Mouse (Mus musculus): ENCODE measurements around the gene Fut8.
"Not testable (repeated sequence)": the region's sequence is repeated elsewhere in the genome, so short reads cannot be mapped to it uniquely, and the experiment has no call there.

Fut8 gene

DNA sequence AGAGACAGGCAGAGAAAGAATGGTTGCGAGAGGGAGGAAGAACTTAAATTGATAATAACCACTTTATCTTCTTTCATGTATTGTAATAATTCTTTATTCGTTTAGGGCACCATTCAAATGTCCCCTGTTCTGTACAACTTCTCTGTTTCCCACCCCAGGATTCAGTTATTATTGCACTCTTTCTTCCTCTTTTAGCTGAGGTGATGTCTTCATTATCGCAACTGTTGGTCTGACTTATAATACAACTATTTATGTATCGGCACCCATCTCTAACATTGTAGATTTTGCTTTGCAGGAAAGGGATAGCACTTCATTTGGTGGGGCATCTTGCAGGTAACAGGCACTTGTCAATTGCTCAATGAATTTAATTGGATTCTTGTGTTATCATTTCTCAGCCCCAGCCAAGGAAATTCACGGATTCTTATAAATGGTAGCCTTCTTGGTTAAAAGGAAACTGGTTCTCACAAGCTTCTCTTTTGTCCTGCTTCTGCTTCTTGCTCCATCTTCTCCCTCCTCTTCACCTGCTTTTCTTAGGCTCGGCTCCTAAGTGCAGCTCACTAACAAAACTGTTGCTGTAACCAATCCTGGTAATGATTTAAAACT lies 15.6 kb upstream of the Fut8 start:
- no peak for DNase-seq (ENCODE audit: low read depth, low spot score)

DNA sequence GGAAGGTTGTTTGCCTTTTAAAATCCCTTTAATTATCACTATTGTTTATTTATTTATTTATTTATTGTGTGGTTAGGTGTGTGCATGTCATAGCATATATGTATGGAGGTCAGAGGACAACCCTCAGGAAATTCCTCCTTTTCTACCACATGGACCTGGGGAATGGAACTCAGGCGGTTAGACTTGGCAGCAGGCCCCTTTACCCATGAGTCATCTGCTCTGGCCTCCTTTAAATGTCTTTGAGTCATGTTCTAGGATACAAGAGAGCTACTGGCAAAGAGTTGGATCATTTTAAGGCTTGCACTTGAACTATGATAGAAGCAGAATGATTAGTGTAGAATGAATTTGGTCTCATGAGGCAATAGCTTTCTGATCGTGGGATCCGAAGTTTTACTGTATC lies 14.3 kb upstream of the Fut8 start:
- no peak for DNase-seq (ENCODE audit: low read depth, low spot score)

DNA sequence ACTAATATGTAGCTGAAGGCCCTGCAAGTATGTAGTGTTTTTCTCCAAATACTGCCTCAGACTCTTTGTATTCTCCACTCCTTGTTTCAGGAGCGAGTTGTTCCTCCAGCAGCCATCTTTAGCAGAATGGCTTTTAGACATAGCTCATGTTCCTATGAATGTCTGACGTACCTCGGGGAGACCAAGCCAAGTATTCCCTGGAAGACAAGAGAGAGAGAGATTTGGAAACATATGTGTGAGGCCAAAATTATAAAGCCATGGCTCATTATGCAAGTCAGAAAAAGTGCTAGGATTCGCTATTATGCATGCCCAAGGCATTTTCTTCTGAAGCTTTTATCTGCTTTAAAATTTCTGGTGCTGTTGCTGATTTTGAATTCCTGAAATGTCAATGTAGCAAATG lies 13.8 kb upstream of the Fut8 start:
- DNase-seq (ENCODE audit: low read depth, low spot score), result no peak

DNA sequence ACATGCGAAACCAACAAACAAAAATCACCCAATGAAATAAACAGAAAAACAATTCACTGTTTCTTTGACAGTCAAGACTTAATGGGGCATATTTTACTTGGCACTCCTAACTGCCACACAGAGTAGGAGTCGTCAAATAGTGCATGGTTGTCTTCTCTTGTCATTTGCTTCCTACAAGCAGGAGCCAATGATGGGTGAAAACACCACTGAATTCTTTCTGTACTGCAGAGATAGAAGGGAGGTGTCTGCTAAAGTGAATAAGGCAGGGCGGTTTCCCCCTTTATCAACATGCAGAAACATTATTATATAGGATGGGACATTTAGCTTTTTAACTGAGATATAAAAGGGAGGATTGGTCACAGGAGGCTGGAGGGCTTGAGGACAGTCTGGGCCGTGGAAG lies 13.0 kb upstream of the Fut8 start:
- no peak for DNase-seq (ENCODE audit: low read depth, low spot score)

DNA sequence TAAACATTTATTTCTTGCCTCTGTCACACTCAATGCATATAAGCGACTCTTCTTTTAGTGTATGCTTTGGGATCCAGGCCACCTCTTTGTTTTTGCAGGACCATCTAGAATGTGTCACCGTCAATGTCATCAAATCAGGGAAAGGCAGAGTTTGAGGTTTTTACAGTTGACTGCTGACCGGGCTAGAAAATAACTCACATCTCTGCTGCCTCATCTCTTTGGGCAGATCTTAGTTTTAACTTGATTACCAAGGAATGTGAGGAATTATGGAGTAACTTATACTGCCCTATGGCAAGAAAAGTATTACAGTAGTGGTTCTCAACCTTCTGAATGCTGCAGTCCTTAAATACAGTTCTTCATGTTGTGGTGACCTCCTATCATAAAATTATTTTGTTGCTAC lies 12.2 kb upstream of the Fut8 start:
- no peak for DNase-seq (ENCODE audit: low read depth, low spot score)

DNA sequence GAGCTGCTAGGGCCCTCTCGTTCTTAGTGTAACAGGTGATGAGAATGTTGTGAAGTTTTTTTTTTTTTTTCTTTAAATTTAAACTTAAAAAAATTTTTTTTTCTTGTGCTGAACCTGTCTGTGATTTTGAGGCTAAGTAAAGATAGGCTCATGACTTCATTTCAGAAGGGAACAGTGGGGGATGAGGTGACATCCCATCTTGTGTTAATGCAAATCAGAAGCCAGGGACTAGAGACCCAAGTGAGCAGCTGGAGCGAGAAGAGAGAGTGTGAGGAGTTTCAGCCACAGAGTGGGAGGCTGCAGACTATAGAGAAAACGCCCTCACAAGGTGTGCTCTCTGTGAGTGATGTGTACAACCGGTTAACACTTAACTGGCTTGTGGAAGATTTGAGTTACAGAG lies 2.0 kb upstream of the Fut8 start:
- peak; percentile 66 for DNase-seq (ENCODE audit: low read depth, low spot score)

DNA sequence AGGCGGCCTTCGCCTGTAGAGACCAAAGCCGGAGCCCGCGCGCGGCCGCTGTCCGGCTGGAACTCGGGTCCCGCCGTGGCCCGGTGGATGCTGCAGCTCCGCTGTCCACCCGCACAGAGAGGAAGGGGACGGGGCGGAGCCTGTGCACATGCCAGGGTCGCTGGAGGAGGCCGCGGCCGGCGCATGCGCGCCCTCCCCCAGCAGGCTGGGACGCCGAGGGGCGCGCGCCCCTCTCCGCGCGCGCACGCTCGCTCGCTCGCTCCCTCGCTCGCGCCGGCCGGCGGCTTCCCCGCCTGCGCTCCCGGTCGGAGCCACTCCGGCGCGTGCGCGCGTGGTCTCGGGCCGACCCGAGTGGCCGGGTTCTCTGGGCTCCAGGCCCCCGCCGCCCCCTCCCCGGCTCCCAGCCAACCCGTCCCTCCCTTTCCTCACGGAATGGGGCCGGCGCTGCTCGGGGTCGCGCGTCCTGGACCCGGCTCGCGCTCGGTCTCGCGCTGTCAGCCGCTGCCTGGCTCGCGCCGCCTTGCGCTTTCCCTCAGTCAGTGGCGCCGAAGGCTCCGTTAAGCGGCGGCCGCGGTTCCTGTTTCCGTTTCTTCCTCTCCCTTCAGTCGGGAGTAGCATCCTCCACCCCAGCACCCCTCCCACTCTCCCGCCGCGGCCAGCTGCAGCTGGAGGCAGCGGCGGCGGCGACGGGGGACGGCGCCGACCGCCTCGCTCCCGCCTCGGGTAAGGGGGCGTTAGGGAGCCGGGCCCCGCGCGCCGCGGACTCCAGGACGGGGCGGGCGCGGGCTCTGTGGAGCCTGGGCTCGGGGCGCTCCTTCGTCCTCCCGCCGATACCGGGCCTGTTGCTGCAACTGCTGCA lies 835 bp downstream of the Fut8 start:
- DNase-seq (ENCODE audit: low read depth, low spot score), result peak; percentile 95

DNA sequence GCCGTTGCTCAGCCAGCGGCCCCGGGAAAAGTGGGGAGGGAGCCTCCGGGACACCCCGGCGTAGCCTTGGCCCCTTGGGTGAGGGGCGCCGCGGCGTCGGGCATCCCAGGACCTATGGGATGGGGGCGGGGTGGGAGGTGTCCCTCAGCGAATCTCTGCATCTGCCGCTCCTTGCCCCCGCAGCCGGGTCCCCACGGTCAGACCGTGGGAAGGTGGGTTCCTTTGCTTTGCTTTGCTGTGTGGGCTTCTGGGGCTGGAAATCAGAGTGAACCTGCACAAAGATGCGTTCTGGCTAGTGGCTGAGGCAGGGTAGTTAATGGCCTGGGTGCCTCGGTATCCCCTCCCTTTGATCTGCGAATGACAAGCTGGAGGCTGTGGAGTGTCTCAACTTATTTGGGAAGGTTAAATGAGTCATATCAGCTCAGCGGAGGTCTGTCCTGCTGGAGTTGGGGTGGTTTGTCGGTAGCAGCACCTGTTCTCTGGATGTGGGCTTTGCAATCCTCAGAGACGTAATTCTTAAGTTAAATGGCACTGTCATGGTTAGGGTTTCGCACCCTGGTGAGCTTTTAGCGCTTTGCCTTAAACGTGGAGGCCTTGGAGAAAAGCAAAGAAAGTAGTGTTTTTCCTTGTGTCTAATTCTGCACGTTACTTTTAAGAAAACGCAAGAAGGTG lies 1.6 kb downstream of the Fut8 start:
- peak; percentile 77 for DNase-seq (ENCODE audit: low read depth, low spot score)

DNA sequence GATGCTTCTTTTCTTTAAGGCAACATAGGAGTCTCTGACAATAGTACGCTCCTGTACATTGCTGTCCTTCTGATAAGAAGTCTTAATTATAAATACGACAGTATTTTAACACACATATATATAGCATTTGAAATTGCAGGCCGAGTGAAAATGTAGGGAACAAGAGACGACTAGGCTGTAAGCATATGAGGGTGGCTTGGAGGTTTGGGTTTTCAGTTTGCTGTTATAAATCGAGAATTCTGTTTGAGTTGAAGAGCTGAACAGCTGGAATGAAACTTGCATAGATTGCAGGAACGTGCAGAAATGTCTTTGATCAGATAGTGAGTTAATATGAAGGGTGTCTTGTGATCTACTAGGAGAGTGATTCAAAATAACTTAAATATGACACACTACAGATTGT lies 2.4 kb downstream of the Fut8 start:
- DNase-seq (ENCODE audit: low read depth, low spot score), result peak; percentile 64

DNA sequence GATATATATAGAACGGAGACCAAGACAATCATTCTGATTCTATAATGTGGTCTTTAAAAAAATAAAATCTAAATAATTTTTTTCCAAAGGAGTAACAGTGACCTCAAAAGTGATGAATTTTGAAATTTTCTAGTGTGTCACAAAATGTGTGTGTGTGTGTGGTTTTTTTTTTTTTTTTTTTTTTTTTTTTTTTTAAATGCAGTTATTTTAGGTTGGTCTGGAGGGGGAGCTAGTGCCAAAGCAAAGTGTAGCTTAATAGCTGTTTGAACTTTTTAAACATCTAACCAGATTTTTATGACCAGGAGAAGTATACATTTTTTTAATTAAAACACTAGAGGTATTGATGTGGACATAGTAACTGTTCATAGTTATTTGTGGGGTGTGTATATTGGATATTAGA lies 2.9 kb downstream of the Fut8 start:
- peak; percentile 69 for DNase-seq (ENCODE audit: low read depth, low spot score)

DNA sequence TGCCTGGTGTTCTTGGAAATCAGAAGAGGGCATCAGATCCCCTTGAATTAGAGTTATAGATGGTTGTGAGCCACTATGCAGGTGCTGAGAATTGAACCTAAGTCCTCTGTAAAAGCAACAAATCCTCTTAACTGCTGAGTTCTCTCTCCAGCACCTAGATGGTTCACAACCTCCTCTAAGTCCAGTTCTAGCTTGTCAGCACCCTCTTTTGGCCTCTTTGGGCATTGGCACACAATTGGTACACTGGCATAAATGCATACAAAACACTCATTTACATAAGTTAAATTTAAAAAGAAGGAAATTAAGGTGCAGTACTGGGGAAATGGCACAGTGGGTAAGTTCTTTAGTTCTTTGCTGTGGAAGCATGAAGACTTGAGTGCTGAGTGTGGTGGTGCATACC lies 24.7 kb downstream of the Fut8 start:
- peak; percentile 67 for DNase-seq (ENCODE audit: low read depth, low spot score)

DNA sequence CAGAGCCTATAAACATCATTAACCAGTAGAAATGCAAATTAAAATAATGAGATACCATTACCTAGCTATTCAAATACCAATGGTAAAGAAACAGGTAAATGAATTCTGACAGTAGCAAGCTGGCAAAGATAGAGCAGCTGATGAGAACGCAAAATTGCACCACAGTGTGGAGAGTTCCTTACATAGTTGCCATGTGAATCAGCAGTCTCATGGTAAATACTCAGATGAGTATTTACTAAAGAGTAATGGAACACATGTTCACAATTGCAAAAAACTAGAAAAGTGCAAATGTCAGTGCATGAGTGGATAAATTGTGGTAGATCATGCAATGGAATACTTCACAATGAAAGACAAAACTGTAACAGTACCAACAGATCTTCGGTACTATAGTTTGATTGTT lies 25.9 kb downstream of the Fut8 start:
- DNase-seq (ENCODE audit: low read depth, low spot score), result no peak

DNA sequence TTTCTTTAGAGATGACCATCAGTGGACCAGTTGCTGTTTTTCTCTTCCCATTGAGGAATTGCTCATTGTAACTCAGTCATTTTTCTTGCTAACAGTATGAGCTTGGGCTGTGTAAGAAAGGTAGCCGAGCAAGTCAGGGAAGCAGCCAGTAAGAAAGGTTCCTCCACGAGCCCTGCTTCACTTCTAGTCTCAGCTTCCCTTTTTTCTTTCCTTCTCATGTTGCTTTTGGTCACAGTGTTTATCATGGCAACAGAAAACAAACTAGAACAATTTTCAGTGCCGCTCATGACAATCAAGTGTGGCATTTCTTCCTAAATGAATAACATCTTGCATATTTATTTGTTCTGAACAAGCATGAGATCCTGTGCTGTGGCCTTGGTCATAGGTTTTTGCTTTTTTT lies 32.8 kb downstream of the Fut8 start:
- peak; percentile 31 for DNase-seq (ENCODE audit: low read depth, low spot score)

DNA sequence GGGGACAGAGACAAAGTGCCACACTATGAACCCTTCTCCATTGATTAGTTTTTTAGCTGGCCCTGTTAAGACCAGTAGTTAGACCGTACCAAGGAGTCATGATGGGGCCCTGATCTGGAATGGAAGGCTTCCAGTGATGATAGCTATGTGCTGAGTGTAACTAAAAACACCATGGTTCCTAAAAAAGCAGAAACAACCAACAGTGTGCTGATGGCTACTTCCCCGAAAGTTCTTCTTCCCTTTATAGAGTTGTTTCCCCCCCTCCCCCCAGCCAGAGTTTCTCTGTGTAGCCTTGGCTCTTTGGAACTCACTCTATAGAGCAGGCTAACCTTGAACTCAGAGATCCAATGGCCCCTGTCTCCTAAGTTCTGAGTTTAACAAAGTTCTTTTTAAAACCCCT lies 50.6 kb downstream of the Fut8 start:
- no peak for DNase-seq (ENCODE audit: low read depth, low spot score)

DNA sequence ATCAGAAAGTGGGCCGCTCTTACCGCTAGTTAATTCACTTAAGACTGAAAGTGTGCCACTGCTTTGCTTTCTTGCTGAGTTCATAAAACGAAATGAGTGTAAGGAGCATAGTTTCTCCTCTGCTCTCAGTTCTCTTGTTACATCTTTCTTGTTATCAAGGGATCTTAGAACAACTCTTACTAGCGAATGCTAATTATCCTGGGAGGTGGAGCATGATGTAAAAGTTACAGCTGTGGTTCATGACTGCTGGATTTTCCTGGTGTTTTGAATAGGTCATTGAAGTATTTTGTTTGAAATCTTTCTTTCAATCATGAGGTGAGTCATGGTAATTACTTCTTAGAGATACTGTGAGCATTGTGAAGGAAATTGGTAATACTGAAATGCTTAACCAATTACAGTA lies 53.1 kb downstream of the Fut8 start:
- no peak for DNase-seq (ENCODE audit: low read depth, low spot score)

DNA sequence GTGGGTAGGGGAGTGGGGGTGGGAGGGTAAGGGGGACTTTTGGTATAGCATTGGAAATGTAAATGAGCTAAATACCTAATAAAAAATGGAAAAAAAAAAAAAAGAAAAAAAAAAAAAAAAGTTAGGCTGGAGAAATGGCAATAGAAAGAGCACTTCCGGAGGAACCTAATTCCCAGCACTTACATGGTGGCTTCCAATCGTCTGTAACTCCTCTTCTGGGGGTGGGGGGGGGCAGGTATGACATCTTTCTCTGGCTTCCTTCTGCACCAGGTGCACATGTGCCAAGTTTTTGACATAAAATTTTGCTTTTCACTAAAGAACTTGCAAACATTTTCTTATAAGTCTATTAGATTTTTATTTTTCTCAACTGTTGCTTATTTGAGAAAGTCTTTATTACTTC lies 53.9 kb downstream of the Fut8 start:
- DNase-seq (ENCODE audit: low read depth, low spot score), result not testable (repeated sequence)

DNA sequence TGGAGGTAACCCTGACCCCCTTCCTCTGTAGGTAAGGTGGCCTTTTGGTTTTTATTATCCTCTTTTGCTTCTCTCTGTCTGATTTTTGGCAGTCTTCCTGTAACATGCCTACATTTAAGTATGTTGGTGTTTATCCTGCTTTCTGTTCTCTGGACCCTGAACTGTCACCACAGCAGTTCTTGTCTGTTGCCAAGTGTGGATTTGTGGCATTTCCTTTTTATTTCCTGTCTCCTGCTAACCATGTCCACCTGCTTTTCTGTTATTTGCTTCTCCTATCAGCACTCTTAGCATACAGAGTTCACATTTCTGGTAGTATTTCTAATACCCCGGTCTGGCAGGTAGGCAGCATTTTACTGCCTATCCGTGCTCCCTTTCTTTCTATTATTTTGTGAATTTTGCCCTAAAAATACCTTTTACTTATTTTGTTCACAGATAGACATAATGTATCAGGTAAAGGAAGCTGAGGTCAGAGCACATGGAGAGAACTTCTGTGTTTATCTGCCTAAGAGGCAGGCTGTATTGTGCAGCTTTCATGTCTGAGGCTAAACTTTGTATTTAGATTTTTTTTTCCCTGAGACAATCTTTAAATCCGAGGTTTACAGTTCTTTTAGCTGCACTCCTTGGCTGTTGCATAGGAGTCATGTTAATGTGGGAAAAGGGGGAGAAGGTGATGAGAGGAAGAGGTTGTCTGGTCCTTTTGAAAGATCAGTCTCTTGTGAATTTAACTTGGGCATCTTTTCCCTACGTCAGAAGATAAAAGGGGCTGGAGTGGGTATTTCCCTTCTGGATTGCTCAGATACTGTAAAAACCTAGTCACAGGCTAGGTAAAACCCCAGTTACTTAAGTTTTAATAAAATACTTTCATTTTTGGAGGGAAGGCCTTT lies 54.7 kb downstream of the Fut8 start:
- no peak for DNase-seq (ENCODE audit: low read depth, low spot score)

DNA sequence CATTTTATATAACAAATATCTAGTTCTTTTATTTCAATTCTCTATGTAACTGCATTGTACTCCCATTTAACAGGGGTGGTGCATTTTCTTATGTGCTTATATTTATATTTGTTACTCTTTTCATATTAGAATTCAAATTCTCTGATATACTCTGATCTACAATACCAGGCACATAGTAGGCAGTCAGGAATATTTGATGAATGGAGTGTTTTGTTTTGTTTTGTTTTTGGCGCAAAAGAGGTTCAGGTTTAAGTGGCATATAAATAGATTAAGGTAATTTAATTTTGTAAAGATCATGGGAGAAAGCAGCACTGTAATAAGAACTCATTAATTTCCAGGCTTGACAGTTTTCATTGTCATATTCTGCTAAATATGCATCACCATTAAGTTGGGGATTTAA lies 58.2 kb downstream of the Fut8 start:
- DNase-seq (ENCODE audit: low read depth, low spot score), result no peak

DNA sequence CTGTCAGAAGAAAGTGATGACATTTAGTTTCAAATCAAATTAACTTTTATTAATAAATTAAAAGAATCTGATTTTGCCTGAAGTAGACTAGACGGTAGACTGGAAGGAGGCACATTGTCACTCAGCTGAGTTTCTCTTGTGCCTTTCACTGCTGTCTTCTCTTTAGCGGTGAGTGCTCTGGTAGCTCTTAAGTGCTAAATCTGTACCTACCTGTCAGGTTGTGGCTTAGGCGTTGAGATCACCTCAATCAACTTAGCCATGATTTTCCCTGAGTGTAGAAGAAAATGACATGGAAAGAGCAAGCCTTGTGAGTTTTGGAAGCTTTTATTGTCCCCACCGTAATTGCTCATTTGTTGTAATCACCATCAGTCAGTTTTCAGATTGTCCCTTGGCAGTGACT lies 59.2 kb downstream of the Fut8 start:
- no peak for DNase-seq (ENCODE audit: low read depth, low spot score)

DNA sequence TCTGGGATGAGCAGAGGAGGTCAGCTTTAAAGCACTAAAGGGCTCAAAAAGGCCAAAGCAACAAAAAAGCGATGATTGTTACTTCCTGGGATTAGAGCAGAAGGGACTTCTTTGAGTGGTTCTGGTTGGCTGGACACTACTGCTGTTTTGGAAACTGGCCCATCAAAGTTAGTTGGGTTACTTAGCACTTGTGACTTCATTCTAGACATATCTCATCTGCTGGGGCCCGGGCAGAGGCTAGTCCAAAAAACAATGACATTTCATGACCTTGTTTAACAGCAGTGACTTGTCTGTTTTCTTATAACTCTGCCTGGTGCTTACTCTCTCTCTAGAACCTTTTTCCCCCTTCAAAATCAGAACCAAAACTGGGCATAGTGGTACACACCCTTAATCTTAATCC lies 59.9 kb downstream of the Fut8 start:
- DNase-seq (ENCODE audit: low read depth, low spot score), result no peak

DNA sequence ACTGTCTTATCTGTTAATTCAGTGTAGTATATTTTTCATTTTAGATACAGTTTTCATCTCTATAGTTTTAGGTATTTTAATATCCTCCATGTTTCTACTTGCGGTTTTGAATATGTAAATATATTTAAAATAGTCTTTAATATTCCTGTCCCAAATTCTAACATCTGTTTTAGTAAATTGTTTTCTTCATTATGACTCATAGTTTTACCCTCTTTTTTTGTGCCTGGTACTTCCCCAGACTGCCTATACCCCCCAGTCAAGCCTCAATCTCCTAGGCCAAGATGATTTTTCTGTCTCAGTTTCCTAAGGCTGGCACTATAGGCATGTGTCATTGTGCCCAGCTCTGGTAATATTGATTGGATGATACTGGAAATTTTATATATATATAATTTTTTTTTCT lies 64.1 kb downstream of the Fut8 start:
- no peak for DNase-seq (ENCODE audit: low read depth, low spot score)

DNA sequence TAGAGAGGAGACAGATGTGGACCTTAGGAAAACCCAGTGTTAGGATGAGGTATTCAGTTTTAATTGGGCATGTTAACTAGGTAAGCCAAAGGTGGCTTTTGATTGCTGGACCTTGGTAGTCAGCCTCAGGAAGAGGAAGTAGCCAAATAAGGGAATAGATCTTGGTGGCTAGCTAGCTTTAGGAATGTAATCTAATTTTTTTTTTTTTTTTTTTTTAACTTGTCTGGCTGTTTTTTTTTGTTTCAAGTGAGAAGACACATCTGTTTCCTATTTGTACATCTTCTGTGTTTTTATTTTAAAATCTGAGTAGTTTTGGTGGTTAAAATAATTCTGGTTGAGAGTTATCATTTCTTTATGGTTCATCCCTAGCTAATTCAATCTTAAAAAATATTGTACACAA lies 65.4 kb downstream of the Fut8 start:
- DNase-seq (ENCODE audit: low read depth, low spot score), result no peak

Data from A20 (cell line).